Mouse (Mus musculus) thymus, adult 2 months (tissue): ENCODE measurements around the gene Zfp541.

Experiments
- CTCF ChIP-seq: fragments of 200-500 bp; IDR thresholded peaks from 2 replicates; pipeline ENCODE4 v1.5.1; 2012; ENCODE audit warnings: mild to moderate bottlenecking, control low read depth, low read length, moderate library complexity, borderline replicate concordance; ENCODE audit not compliant: control insufficient read depth, poor library complexity, insufficient read depth; ENCODE audit errors: extremely low read depth
- POLR2A ChIP-seq: fragments of 200-500 bp; IDR thresholded peaks from 2 replicates; pipeline ENCODE4 v1.6.1; 2012; ENCODE audit warnings: mild to moderate bottlenecking, low read length, control low read depth, moderate library complexity; ENCODE audit not compliant: control insufficient read depth, poor library complexity, insufficient read depth; ENCODE audit errors: extremely low read depth

GRCm38 (mm10) chr7:16080581-16080980 is 19.0 kb downstream of the Zfp541 start:
- TF ChIP-seq CTCF, result no peak
- TF ChIP-seq POLR2A, result no peak
